Mouse (Mus musculus) heart, embryonic 12.5 days (tissue): ENCODE results near the gene Rufy3. TPM values are rescaled to one million over a fixed set of nuclear protein-coding genes. Genes with fewer than 3 reads are reported as not detected.

Experiments
- ATAC-seq: fragments of 200-750 bp; cut with Nextera tagmentation; 2 replicates; pipeline ENCODE4 v1.8.0; 2017; ENCODE audit warnings: moderate TSS enrichment, moderate library complexity; ENCODE audit not compliant: insufficient number of reproducible peaks, low FRiP score
- H3K27ac ChIP-seq: fragments of 300-500 bp; sonication (generic); 2 replicates; pipeline ENCODE4 v1.5.1; 2016; ENCODE audit warnings: mild to moderate bottlenecking, moderate library complexity; ENCODE audit not compliant: poor library complexity, severe bottlenecking
- H3K27me3 ChIP-seq: fragments of 300-500 bp; sonication (generic); replicated peaks from 2 replicates; pipeline ENCODE4 v1.6.1; 2016; ENCODE audit warnings: mild to moderate bottlenecking, moderate library complexity
- H3K36me3 ChIP-seq: fragments of 300-500 bp; sonication (generic); 2 replicates; pipeline ENCODE4 v1.6.1; 2016; ENCODE audit warnings: mild to moderate bottlenecking, moderate library complexity
- H3K4me1 ChIP-seq: fragments of 300-500 bp; sonication (generic); replicated peaks from 2 replicates; pipeline ENCODE4 v1.6.1; 2016; ENCODE audit warnings: mild to moderate bottlenecking
- H3K4me2 ChIP-seq: fragments of 300-500 bp; sonication (generic); 2 replicates; pipeline ENCODE4 v1.6.1; 2016; ENCODE audit warnings: mild to moderate bottlenecking, moderate library complexity
- H3K4me3 ChIP-seq: fragments of 300-500 bp; sonication (generic); 2 replicates; pipeline ENCODE4 v1.5.1; 2016; ENCODE audit warnings: mild to moderate bottlenecking
- H3K9ac ChIP-seq: fragments of 300-500 bp; sonication (generic); 2 replicates; pipeline ENCODE4 v1.6.1; 2016; ENCODE audit warnings: mild to moderate bottlenecking, moderate library complexity
- H3K9me3 ChIP-seq: fragments of 300-500 bp; sonication (generic); replicated peaks from 2 replicates; pipeline ENCODE4 v1.6.1; 2016; ENCODE audit warnings: mild to moderate bottlenecking, moderate library complexity
- WGBS: fragments of 180-500 bp; shearing (Covaris S2); methylation state at CpG from one replicate; pipeline ENCODE4 v1.1.7; 2016; 5-methylcytosine and 5-hydroxymethylcytosine counted together
- polyA plus RNA-seq: library from polyadenylated mRNA; unstranded; fragments of >200 nt; fragmentation: Nextera tagmentation; extraction: Ambion mirVana; gene quantifications from 2 replicates; pipeline ENCODE4 v1.2.1, GENCODE M21; 2016

Gene Rufy3
- polyA plus RNA-seq, 1 experiment from 2014 or later = 15.2 TPM

DNA sequence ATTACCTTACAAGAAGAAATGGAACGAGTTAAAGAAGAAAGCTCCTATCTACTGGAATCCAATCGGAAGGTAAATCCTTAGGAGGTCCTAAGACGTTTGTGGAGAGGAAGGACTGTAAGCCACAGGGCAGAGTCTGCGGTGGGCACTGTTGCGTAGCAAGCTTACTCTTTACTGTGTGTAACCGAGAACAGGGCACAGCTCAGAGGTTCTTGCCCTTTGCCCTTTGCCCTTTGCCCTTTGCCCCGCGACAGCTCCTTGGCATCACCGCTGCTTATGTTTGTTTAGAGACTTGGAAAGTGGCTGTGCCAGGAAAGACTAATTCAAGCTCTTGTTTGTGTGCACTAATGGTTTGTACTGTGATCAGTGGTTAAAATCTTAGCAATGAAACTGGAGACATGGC is 67.6 kb downstream of the Rufy3 start:
- Histone ChIP-seq H3K4me2 (no peak overlapping the region), H3K4me3 (no peak overlapping the region), H3K9ac (no peak overlapping the region), H3K4me1 (peaks cover 11% of the 10 kb centered on the region), H3K27ac (no peak overlapping the region), H3K36me3 (peaks cover 61% of the 10 kb centered on the region), H3K27me3 (no peaks in the 10 kb centered on the region), H3K9me3 (no peaks in the 10 kb centered on the region)
- 88% methylated on average over 9 of the region's 9 CpGs for WGBS
- ATAC-seq = no peak

DNA sequence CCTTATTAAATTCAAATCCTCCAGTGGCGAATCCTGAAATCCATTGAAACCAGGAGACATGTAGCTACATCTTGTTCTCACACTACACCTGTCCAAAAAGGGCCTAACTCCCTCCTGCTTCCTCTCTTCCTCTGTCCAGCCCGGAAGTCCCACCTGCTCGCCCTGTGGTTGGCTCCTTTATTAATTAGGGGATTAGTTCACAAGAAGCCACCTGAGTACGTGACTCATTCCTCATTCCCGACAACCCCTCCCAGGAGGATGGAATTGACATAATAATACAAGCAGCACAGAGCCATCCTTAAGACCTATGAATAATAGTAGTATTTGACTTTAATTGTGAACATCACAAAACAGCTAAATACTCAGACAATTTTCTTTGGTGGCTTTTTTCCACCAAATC is 69.2 kb downstream of the Rufy3 start:
- ATAC-seq = no peak
- Histone ChIP-seq H3K27me3 (no peaks in the 10 kb centered on the region), H3K4me2 (no peak overlapping the region), H3K27ac (no peak overlapping the region), H3K4me1 (peaks cover 11% of the 10 kb centered on the region), H3K9me3 (no peaks in the 10 kb centered on the region), H3K9ac (no peak overlapping the region), H3K36me3 (peaks cover 58% of the 10 kb centered on the region), H3K4me3 (no peak overlapping the region)
- 92% methylated on average over 5 of the region's 5 CpGs for WGBS

DNA sequence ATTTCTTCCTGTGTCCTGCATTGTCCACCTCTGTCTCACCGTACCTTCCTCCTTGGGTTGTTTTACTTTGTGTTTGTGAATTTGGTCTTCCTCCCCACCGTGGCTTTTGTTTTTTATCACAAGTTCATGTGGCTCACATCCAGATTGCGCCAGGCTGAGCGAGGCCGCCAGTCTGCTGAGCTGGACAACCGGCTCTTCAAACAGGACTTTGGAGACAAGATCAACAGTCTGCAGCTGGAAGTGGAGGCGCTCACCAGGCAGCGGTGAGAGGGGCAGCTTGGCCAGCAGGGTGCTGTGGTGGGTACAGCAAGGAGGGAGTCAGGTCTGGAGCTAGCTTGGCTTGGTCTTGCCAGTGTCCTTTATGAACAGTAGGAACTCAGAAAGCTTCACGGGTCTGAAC is 77.9 kb downstream of the Rufy3 start:
- H3K4me2 ChIP-seq = no peak overlapping the region
- no peak overlapping the region for H3K4me3 ChIP-seq
- no peak overlapping the region for H3K27ac ChIP-seq
- no peak overlapping the region for H3K9ac ChIP-seq
- no peak for ATAC-seq
- no peaks in the 10 kb centered on the region for H3K9me3 ChIP-seq
- H3K27me3 ChIP-seq = no peaks in the 10 kb centered on the region
- 64% methylated on average over 9 of the region's 9 CpGs for WGBS
- H3K36me3 ChIP-seq = peaks cover 64% of the 10 kb centered on the region
- H3K4me1 ChIP-seq = no peaks in the 10 kb centered on the region

DNA sequence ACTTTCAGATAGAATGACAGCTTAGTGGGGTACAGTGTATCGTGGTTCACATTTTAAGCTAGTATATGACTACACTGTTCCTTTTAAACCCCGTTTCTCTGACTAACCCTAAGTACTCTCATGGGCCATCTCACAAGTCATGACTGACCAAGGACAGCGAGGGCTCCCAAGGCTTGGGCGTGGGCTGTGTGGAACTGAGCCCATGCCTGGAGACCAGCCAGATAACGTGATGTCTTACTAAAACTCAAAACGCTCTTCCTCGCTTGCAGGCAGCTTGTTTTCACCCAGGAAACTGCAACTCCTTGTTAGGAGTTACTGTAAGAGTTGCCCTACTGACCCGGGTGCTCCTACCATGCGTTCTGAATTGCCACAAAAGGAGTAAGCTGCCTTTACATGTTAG is 78.7 kb downstream of the Rufy3 start:
- Histone ChIP-seq H3K4me3 (no peak overlapping the region), H3K27me3 (no peaks in the 10 kb centered on the region), H3K36me3 (peaks cover 68% of the 10 kb centered on the region), H3K4me1 (peaks cover 4% of the 10 kb centered on the region), H3K9me3 (no peaks in the 10 kb centered on the region), H3K27ac (no peak overlapping the region), H3K9ac (no peak overlapping the region), H3K4me2 (no peak overlapping the region)
- WGBS = 88% methylated on average over 9 of the region's 9 CpGs
- no peak for ATAC-seq

DNA sequence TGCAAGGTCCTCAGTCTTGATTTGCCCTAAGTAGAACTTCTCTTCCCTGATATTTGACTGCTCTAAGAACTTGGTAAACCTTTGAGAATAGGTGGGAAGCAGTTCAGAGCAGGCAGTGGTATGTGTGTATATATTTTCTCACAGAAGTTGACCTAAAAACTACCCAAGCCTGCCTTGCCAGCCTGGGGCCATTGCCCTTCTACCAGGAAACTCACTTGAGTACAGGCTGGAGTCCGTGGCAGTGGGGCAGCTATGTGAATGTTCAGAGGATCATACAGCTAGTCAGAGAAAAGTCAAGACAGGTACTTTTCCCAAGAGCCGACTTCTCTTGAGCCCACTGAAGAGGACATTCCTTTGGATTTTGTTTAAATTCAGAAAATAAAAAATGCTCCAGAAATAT is 80.1 kb downstream of the Rufy3 start:
- no peak overlapping the region for H3K4me2 ChIP-seq
- no peaks in the 10 kb centered on the region for H3K9me3 ChIP-seq
- no peak overlapping the region for H3K27ac ChIP-seq
- H3K4me1 ChIP-seq = peaks cover 17% of the 10 kb centered on the region
- 79% methylated on average over 2 of the region's 2 CpGs for WGBS
- no peak overlapping the region for H3K9ac ChIP-seq
- no peak for ATAC-seq
- no peak overlapping the region for H3K4me3 ChIP-seq
- no peaks in the 10 kb centered on the region for H3K27me3 ChIP-seq
- H3K36me3 ChIP-seq = peaks cover 66% of the 10 kb centered on the region

DNA sequence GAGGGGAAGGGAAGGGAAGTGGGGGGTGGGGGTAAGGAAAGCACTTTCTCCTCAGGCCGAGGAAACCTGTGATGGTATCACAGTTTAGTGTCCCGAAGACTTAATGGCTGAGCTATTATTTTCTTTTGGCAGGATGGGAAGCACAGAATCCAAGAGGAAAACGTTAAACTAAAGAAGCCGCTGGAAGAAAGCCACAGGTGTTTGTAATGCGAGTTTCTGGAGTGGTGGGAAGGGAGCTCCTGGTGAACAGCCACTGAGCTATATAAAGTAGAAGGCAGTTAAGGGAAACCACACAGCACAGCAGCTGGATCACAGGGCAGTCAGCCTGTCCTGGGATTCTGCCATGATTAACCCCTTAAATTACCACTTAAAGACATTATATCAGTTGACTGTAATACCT is 80.6 kb downstream of the Rufy3 start:
- peaks cover 69% of the 10 kb centered on the region for H3K36me3 ChIP-seq
- no peaks in the 10 kb centered on the region for H3K9me3 ChIP-seq
- H3K9ac ChIP-seq = no peak overlapping the region
- no peak for ATAC-seq
- no peak overlapping the region for H3K4me3 ChIP-seq
- no peaks in the 10 kb centered on the region for H3K27me3 ChIP-seq
- H3K4me2 ChIP-seq = no peak overlapping the region
- WGBS = 71% methylated on average over 5 of the region's 5 CpGs
- no peak overlapping the region for H3K27ac ChIP-seq
- H3K4me1 ChIP-seq = peaks cover 19% of the 10 kb centered on the region

DNA sequence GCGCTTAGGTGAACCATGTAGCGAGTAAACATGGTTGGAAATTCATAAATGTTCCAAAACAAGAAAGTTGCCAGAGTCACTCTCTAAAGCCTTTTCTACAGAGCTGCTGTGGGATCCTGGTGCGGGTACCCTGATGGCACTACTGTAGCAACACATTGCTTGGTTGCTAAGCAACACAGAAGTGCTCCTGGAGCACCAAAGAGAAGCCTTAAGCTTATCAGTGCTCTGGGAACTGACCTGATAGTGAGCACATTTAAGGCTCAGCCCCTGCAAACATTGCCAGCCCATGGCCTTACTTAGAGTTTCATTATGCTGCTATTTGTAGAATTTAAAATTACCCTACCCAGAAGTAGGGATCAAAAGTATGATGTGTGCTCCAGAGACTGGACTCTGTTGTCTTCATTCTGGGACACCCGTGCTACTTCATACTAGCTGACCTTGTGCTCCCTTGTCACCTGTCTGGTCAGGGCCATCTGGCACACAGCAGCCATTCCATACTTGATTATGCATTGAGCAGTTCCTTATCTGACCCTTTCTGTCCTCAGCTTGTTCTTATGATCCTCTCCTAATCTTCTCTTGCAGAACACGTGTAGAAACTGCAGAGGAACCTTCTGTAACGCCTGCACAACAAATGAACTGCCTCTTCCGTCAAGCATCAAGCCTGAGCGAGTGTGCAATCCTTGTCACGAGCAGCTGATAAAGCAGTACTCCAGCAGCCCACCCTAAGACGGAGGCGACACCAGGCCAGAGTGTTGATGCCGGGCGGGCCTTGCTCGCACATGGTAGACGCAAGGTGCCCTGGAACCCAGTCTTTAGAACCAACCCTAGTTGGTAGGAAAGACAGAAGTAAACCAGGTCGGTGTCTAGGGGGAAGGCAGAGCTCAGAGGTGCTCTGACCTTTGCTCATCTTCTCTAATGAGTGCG is 84.7 kb downstream of the Rufy3 start:
- ATAC-seq = peak; percentile 69
- H3K4me1 ChIP-seq = peaks cover 19% of the 10 kb centered on the region
- peak overlapping the region; percentile 50 for H3K27ac ChIP-seq
- no peaks in the 10 kb centered on the region for H3K9me3 ChIP-seq
- 34% methylated on average over 17 of the region's 17 CpGs for WGBS
- H3K4me3 ChIP-seq = no peak overlapping the region
- no peak overlapping the region for H3K9ac ChIP-seq
- no peaks in the 10 kb centered on the region for H3K27me3 ChIP-seq
- peaks cover 64% of the 10 kb centered on the region for H3K36me3 ChIP-seq
- no peak overlapping the region for H3K4me2 ChIP-seq

DNA sequence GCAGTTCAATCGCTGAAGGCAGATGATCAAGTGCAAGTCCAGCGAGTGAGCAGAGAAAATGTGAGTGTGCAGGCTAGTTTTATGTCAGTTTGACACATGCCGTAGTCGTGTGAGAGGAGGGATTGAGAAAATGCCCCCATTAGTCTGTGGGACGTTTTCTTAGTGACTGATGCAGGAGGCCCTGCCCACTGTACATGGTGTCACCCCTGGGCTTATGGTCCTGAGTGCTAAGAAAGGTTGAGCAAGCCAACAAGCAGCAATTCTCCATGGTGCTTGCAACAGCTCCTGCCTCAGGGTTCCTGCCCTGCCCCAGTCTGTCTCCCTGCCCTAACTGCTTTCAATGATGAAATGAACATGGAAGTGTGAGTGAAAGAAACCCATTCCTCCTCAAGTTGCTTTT is 87.7 kb downstream of the Rufy3 start:
- no peak for ATAC-seq
- H3K27ac ChIP-seq = no peak overlapping the region
- no peak overlapping the region for H3K9ac ChIP-seq
- 74% methylated on average over 5 of the region's 5 CpGs for WGBS
- peaks cover 53% of the 10 kb centered on the region for H3K36me3 ChIP-seq
- H3K4me3 ChIP-seq = no peak overlapping the region
- no peaks in the 10 kb centered on the region for H3K27me3 ChIP-seq
- no peaks in the 10 kb centered on the region for H3K9me3 ChIP-seq
- H3K4me1 ChIP-seq = peaks cover 26% of the 10 kb centered on the region
- no peak overlapping the region for H3K4me2 ChIP-seq

DNA sequence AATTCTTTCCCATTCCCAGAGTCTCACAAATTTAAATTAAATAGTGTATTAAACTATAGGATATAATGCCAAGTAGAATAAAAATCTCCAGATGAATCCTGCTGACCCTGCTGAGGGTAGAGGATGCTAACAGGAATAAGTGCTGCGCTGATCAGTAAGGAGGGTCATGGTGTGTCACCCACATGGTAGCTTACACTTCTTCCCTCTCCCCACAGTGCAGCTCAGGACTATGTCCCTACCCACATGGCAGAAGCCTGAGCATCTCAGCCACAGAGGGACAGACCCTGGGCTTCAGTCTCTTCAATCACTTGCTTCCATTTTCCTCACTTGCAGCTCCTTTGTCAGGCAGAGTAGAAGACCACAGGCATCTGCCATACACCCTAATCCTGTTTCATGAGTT is 93.0 kb downstream of the Rufy3 start:
- Histone ChIP-seq H3K27ac (no peak overlapping the region), H3K36me3 (peaks cover 64% of the 10 kb centered on the region), H3K4me2 (no peak overlapping the region), H3K4me3 (no peak overlapping the region), H3K4me1 (peaks cover 8% of the 10 kb centered on the region; the same call in 1 of the 2 replicates), H3K9ac (no peak overlapping the region), H3K27me3 (no peaks in the 10 kb centered on the region), H3K9me3 (no peaks in the 10 kb centered on the region)
- ATAC-seq = no peak
- 100% methylated on average over 1 of the region's 1 CpGs for WGBS

DNA sequence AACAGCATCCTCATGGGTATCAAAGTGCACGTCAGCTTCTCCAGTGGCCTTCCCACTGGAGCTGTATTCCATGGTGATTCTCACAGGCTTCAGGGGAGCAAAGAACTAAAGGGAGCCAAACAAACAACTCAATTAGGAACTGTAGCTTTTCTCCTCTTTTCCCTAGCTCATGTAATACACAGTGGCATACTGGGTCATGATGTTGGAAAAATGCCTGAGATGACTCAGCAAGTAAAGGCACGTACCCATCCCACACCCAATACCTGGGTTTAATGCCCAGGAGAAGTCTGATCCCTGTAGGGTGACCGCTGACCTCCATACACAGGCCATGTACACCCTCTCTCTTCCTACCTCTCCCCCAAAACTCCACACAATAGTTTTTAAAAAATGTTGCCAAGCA is 98.3 kb downstream of the Rufy3 start:
- no peaks in the 10 kb centered on the region for H3K27me3 ChIP-seq
- ATAC-seq = no peak
- H3K9me3 ChIP-seq = no peaks in the 10 kb centered on the region
- no peaks in the 10 kb centered on the region for H3K4me1 ChIP-seq
- over 99% methylated on average over 3 of the region's 3 CpGs for WGBS
- no peak overlapping the region for H3K4me3 ChIP-seq
- no peak overlapping the region for H3K4me2 ChIP-seq
- H3K36me3 ChIP-seq = peaks cover 84% of the 10 kb centered on the region
- H3K27ac ChIP-seq = no peak overlapping the region
- no peak overlapping the region for H3K9ac ChIP-seq

DNA sequence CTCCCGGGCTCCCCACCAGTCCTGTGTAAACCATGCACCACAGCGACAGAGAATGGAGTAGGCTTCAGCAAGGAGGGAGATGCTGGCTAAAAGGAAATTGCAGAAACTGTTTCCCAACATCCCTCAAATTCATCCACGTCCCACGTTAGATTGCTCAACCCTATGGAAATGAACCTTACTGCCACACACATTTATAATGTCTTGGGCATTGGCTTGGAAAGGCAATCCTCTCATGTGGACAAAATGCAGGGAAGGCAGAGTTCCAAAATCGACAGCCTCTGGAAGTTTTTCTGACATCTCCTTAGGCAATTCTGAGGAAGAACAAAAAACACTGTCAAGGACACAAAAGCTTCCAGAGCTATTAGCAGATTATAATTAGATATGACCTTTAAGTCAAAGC is 99.0 kb downstream of the Rufy3 start:
- ATAC-seq = no peak
- 84% methylated on average over 5 of the region's 5 CpGs for WGBS
- Histone ChIP-seq H3K27me3 (no peaks in the 10 kb centered on the region), H3K9ac (no peak overlapping the region), H3K36me3 (peaks cover 84% of the 10 kb centered on the region), H3K27ac (no peak overlapping the region), H3K9me3 (no peaks in the 10 kb centered on the region), H3K4me3 (no peak overlapping the region), H3K4me2 (no peak overlapping the region), H3K4me1 (no peaks in the 10 kb centered on the region)
